Comparison of ENCODE assay signal across 18 mouse cellular contexts in the genomic region with DNA sequence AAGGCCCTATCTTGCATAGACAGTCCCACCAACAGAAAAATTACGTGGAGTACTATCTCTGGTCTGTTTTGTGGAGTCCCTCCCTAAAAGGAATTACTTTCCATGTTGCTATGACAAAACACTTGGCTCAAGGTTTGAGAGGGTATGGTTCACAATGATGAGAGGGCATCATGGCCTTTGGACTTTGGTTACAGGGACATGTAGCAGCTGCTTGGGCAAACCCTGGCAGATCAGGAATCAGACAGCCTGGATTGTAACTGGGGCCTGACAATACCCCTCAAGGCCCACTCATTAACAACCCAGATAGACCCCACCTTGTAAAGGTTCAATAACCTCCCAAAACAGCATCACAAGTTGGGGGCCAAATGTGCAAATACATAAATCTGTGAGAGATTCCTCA.
"Had no signal": no experiment of that assay in that cellular context is flagged by ENCODE, and none has a peak within 500 bp of the region (broad histone marks: within the 10 kb centered on the region; RNA-seq: fewer than 3 reads in every experiment).

No protein-coding gene starts in this region.

- H3K4me2 ChIP-seq: lung, embryonic 14.5 days; midbrain, embryonic 12.5 days; neural tube, embryonic 13.5 days; neural tube, embryonic 15.5 days had no signal

- H3K4me3 ChIP-seq: midbrain, embryonic 10.5 days; midbrain, embryonic 12.5 days; myocyte; neural tube, embryonic 13.5 days; neural tube, embryonic 15.5 days had no signal

- H3K9ac ChIP-seq: lung, embryonic 14.5 days; midbrain, embryonic 12.5 days; neural tube, embryonic 13.5 days; neural tube, embryonic 15.5 days had no signal

- H3K4me1 ChIP-seq: midbrain, embryonic 10.5 days; midbrain, embryonic 12.5 days; neural tube, embryonic 15.5 days had no signal

- H3K27ac ChIP-seq: midbrain, embryonic 10.5 days; midbrain, embryonic 12.5 days; neural tube, embryonic 13.5 days; neural tube, embryonic 15.5 days had no signal

- H3K36me3 ChIP-seq: midbrain, embryonic 10.5 days; midbrain, embryonic 12.5 days; neural tube, embryonic 13.5 days; neural tube, embryonic 15.5 days had no signal

- H3K27me3 ChIP-seq: midbrain, embryonic 12.5 days; neural tube, embryonic 13.5 days; neural tube, embryonic 15.5 days had no signal

- H3K9me3 ChIP-seq: midbrain, embryonic 10.5 days; midbrain, embryonic 12.5 days; neural tube, embryonic 13.5 days; neural tube, embryonic 15.5 days had no signal

- ATAC-seq: midbrain, embryonic 16.5 days had no signal

- DNase-seq: lung, adult 18-20 months; lung, embryonic 14.5 days; lung, postnatal 10 days; lung, postnatal 4 days; midbrain, embryonic 14.5 days; right cerebral cortex, adult 18-20 months; right cerebral cortex, postnatal 25 days; right cerebral cortex, postnatal 4 days; spleen, adult 18-20 months; thymus, adult 18-20 months; thymus, postnatal 14 days; thymus, postnatal 36 days had no signal
